Mouse (Mus musculus): ENCODE data around the gene Krtap20-2. TPM values are rescaled to one million over a fixed set of nuclear protein-coding genes. Genes with fewer than 3 reads are reported as not detected.
"Not testable (repeated sequence)": the region's sequence is repeated elsewhere in the genome, so short reads cannot be mapped to it uniquely, and the experiment has no call there.

Gene Krtap20-2
- not detected in 2 replicates for polyA plus RNA-seq (2014; fragmentation: Nextera tagmentation; extraction: Ambion mirVana)

GRCm38 (mm10) chr16:89205561-89205960 lies at the start of gene Krtap20-2:
Gene Krtap20-2 (plus strand): TSS chr16:89205861.
- Histone ChIP-seq H3K27me3 (ENCODE audit: control insufficient read depth, insufficient read depth, low read length) (no peaks in the 10 kb centered on the region), H3K4me2 (no peak within 1 kb of the TSS), H3K9me3 (replicated peaks; ENCODE audit: control insufficient read depth, low read length) (no peaks in the 10 kb centered on the region), H3K27ac (ENCODE audit: low read depth, low read length) (no peak within 1 kb of the TSS), H3K4me1 (ENCODE audit: control insufficient read depth, insufficient read depth, low read length) (no peaks in the 10 kb centered on the region), H3K36me3 (ENCODE audit: control insufficient read depth, insufficient read depth, low read length) (no peaks in the 10 kb centered on the region), H3K4me3 (ENCODE audit: low read depth, low read length) (no peak within 1 kb of the TSS), H3K9ac (ENCODE audit: low read depth, low read length) (no peak within 1 kb of the TSS)
- WGBS (ENCODE audit: insufficient replicate concordance): 66% methylated on average over 1 of the region's 1 CpGs
- ATAC-seq (replicated peaks; ENCODE audit: insufficient number of reproducible peaks, low FRiP score, low TSS enrichment): no peak

GRCm38 (mm10) chr16:89157652-89158051 lies 48.0 kb upstream of the Krtap20-2 start, which contains the start of gene Gm9789:
Gene Gm9789 (plus strand): TSS chr16:89157952.
- no peak for ATAC-seq (replicated peaks; ENCODE audit: insufficient number of reproducible peaks, low FRiP score, low TSS enrichment)
- Histone ChIP-seq H3K9me3 (replicated peaks; ENCODE audit: control insufficient read depth, low read length) (peaks cover 3% of the 10 kb centered on the region; the same call in 1 of the 2 replicates), H3K36me3 (ENCODE audit: control insufficient read depth, insufficient read depth, low read length) (no peaks in the 10 kb centered on the region), H3K9ac (ENCODE audit: low read depth, low read length) (no peak within 1 kb of the TSS), H3K4me3 (ENCODE audit: low read depth, low read length) (no peak within 1 kb of the TSS), H3K27me3 (ENCODE audit: control insufficient read depth, insufficient read depth, low read length) (no peaks in the 10 kb centered on the region), H3K27ac (ENCODE audit: low read depth, low read length) (no peak within 1 kb of the TSS), H3K4me1 (ENCODE audit: control insufficient read depth, insufficient read depth, low read length) (no peaks in the 10 kb centered on the region), H3K4me2 (no peak within 1 kb of the TSS)
- WGBS (ENCODE audit: insufficient replicate concordance): 69% methylated on average over 4 of the region's 4 CpGs

- H3K4me1 ChIP-seq (ENCODE audit: control insufficient read depth, insufficient read depth, low read length); H3K27ac ChIP-seq (ENCODE audit: low read depth, low read length); H3K36me3 ChIP-seq (ENCODE audit: control insufficient read depth, insufficient read depth, low read length); H3K4me2 ChIP-seq; H3K9me3 ChIP-seq (replicated peaks; ENCODE audit: control insufficient read depth, low read length); ATAC-seq (replicated peaks; ENCODE audit: insufficient number of reproducible peaks, low FRiP score, low TSS enrichment); H3K27me3 ChIP-seq (ENCODE audit: control insufficient read depth, insufficient read depth, low read length); H3K4me3 ChIP-seq (ENCODE audit: low read depth, low read length); H3K9ac ChIP-seq (ENCODE audit: low read depth, low read length): not testable (repeated sequence)
Measured at GRCm38 (mm10) chr16:89169190-89169589, 36.5 kb upstream of the Krtap20-2 start, which contains the start of gene Gm7735. Gene Gm7735 (plus strand): TSS chr16:89169490.

GRCm38 (mm10) chr16:89174435-89174834 lies 31.2 kb upstream of the Krtap20-2 start, which contains the start of gene 1110057P08Rik:
Gene 1110057P08Rik (plus strand): TSS chr16:89174735.
- WGBS (ENCODE audit: insufficient replicate concordance): 79% methylated on average over 2 of the region's 2 CpGs
- no peaks in the 10 kb centered on the region for H3K36me3 ChIP-seq (ENCODE audit: control insufficient read depth, insufficient read depth, low read length)
- no peak within 1 kb of the TSS for H3K9ac ChIP-seq (ENCODE audit: low read depth, low read length)
- H3K9me3 ChIP-seq (replicated peaks; ENCODE audit: control insufficient read depth, low read length): no peaks in the 10 kb centered on the region
- H3K27me3 ChIP-seq (ENCODE audit: control insufficient read depth, insufficient read depth, low read length): no peaks in the 10 kb centered on the region
- H3K27ac ChIP-seq (ENCODE audit: low read depth, low read length): no peak within 1 kb of the TSS
- ATAC-seq (replicated peaks; ENCODE audit: insufficient number of reproducible peaks, low FRiP score, low TSS enrichment): no peak
- H3K4me2 ChIP-seq: no peak within 1 kb of the TSS
- no peak within 1 kb of the TSS for H3K4me3 ChIP-seq (ENCODE audit: low read depth, low read length)
- H3K4me1 ChIP-seq (ENCODE audit: control insufficient read depth, insufficient read depth, low read length): no peaks in the 10 kb centered on the region

GRCm38 (mm10) chr16:89188621-89189020 lies 17.0 kb upstream of the Krtap20-2 start:
- Histone ChIP-seq H3K4me2 (no peak overlapping the region), H3K4me3 (ENCODE audit: low read depth, low read length) (no peak overlapping the region), H3K9ac (ENCODE audit: low read depth, low read length) (no peak overlapping the region), H3K4me1 (ENCODE audit: control insufficient read depth, insufficient read depth, low read length) (no peaks in the 10 kb centered on the region), H3K36me3 (ENCODE audit: control insufficient read depth, insufficient read depth, low read length) (no peaks in the 10 kb centered on the region), H3K27ac (ENCODE audit: low read depth, low read length) (no peak overlapping the region), H3K27me3 (ENCODE audit: control insufficient read depth, insufficient read depth, low read length) (no peaks in the 10 kb centered on the region), H3K9me3 (replicated peaks; ENCODE audit: control insufficient read depth, low read length) (no peaks in the 10 kb centered on the region)
- no peak for ATAC-seq (replicated peaks; ENCODE audit: insufficient number of reproducible peaks, low FRiP score, low TSS enrichment)
- 75% methylated on average over 4 of the region's 4 CpGs for WGBS (ENCODE audit: insufficient replicate concordance)

Other genes with a start within 250 kb of the Krtap20-2 start
- gene Krtap16-3, start 243.0 kb upstream of the Krtap20-2 start, polyA plus RNA-seq (2014; fragmentation: Nextera tagmentation; extraction: Ambion mirVana): not detected in 2 replicates
- gene Krtap22-2, start 195.1 kb upstream of the Krtap20-2 start, polyA plus RNA-seq (2014; fragmentation: Nextera tagmentation; extraction: Ambion mirVana): not detected in 2 replicates
- gene Gm10229, start 190.6 kb upstream of the Krtap20-2 start, polyA plus RNA-seq (2014; fragmentation: Nextera tagmentation; extraction: Ambion mirVana): not detected in 2 replicates
- gene Krtap6-1, start 174.2 kb upstream of the Krtap20-2 start, polyA plus RNA-seq (2014; fragmentation: Nextera tagmentation; extraction: Ambion mirVana): not detected in 2 replicates
- gene Gm10228, start 164.4 kb upstream of the Krtap20-2 start, polyA plus RNA-seq (2014; fragmentation: Nextera tagmentation; extraction: Ambion mirVana): not detected in 2 replicates
- not detected in 2 replicates for gene Krtap6-5, start 158.0 kb upstream of the Krtap20-2 start, polyA plus RNA-seq (2014; fragmentation: Nextera tagmentation; extraction: Ambion mirVana)
- not detected in 2 replicates for gene 1110025L11Rik, start 141.9 kb upstream of the Krtap20-2 start, polyA plus RNA-seq (2014; fragmentation: Nextera tagmentation; extraction: Ambion mirVana)
- not detected in 2 replicates for gene Krtap6-3, start 121.8 kb upstream of the Krtap20-2 start, polyA plus RNA-seq (2014; fragmentation: Nextera tagmentation; extraction: Ambion mirVana)
- not detected in 2 replicates for gene Gm6358, start 65.0 kb upstream of the Krtap20-2 start, polyA plus RNA-seq (2014; fragmentation: Nextera tagmentation; extraction: Ambion mirVana)
- not detected in 2 replicates for gene Gm10061, start 54.8 kb upstream of the Krtap20-2 start, polyA plus RNA-seq (2014; fragmentation: Nextera tagmentation; extraction: Ambion mirVana)
- not detected in 2 replicates for gene Gm9789, start 47.9 kb upstream of the Krtap20-2 start, polyA plus RNA-seq (2014; fragmentation: Nextera tagmentation; extraction: Ambion mirVana)
- not detected in 2 replicates for gene Gm7735, start 36.4 kb upstream of the Krtap20-2 start, polyA plus RNA-seq (2014; fragmentation: Nextera tagmentation; extraction: Ambion mirVana)
- gene 1110057P08Rik, start 31.1 kb upstream of the Krtap20-2 start, polyA plus RNA-seq (2014; fragmentation: Nextera tagmentation; extraction: Ambion mirVana): not detected in 2 replicates
- gene Krtap21-1, start 198.0 kb downstream of the Krtap20-2 start, polyA plus RNA-seq (2014; fragmentation: Nextera tagmentation; extraction: Ambion mirVana): not detected in 2 replicates
- gene Krtap6-2, start 214.2 kb downstream of the Krtap20-2 start, polyA plus RNA-seq (2014; fragmentation: Nextera tagmentation; extraction: Ambion mirVana): not detected in 2 replicates

Measured in heart, embryonic 11.5 days (tissue).